In genomic region chr13:23308639-23309307, GRCm38 (mm10) we compare ENCODE assay signal across 8 mouse cellular contexts.
DNase-seq lines count a peak whose midpoint lies in the region; ATAC-seq and TF ChIP-seq lines count a peak whose summit lies in the region.
"Not testable (repeated sequence)": the region's sequence is repeated elsewhere in the genome, so short reads cannot be mapped to it uniquely, and the experiment has no call there.

No protein-coding gene starts in this region.

- WGBS in embryonic facial prominence, embryonic 14.5 days, result 6% methylated on average over 18 of the region's 18 CpGs
- whole genome bisulfite sequencing in heart, embryonic 13.5 days, result 5% methylated on average over 18 of the region's 18 CpGs
- WGBS in intestine, embryonic 16.5 days, result 8% methylated on average over 18 of the region's 18 CpGs
- 7% methylated on average over 18 of the region's 18 CpGs for WGBS in limb, embryonic 14.5 days

- peak overlapping the region; percentile 42 for H3K4me3 ChIP-seq in embryonic facial prominence, embryonic 14.5 days (ENCODE audit: low read depth, low read length)
- H3K4me3 ChIP-seq in heart, embryonic 13.5 days, result peak overlapping the region; percentile 56
- H3K4me3 ChIP-seq in intestine, embryonic 16.5 days (ENCODE audit: low read length), result peak overlapping the region; percentile 48
- peak overlapping the region; percentile 36 for H3K4me3 ChIP-seq in limb, embryonic 14.5 days (replicated peaks; ENCODE audit: low read length)

- peak overlapping the region; percentile 64 for H3K4me2 ChIP-seq in embryonic facial prominence, embryonic 14.5 days (ENCODE audit: low read depth, low read length)
- peak overlapping the region; percentile 80 for H3K4me2 ChIP-seq in heart, embryonic 13.5 days
- H3K4me2 ChIP-seq in intestine, embryonic 16.5 days (ENCODE audit: low read depth, low read length), result peak overlapping the region; percentile 67
- peak overlapping the region; percentile 60 for H3K4me2 ChIP-seq in limb, embryonic 14.5 days (replicated peaks; ENCODE audit: low read depth, low read length, severe bottlenecking)

- ATAC-seq in embryonic facial prominence, embryonic 14.5 days (ENCODE audit: low read depth); heart, embryonic 13.5 days (ENCODE audit: extremely low read depth, insufficient number of reproducible peaks, low FRiP score, low TSS enrichment); limb, embryonic 14.5 days (ENCODE audit: low FRiP score, low read depth): not testable (repeated sequence)
- ATAC-seq in intestine, embryonic 16.5 days, result peak; percentile 77

- not testable (repeated sequence) for H3K9ac ChIP-seq in embryonic facial prominence, embryonic 14.5 days (ENCODE audit: low read depth, low read length); heart, embryonic 13.5 days; intestine, embryonic 16.5 days (ENCODE audit: low read depth, low read length); limb, embryonic 14.5 days (ENCODE audit: low read depth, low read length, severe bottlenecking)

- H3K4me1 ChIP-seq in embryonic facial prominence, embryonic 14.5 days (ENCODE audit: control insufficient read depth, insufficient read depth, low read length), result not testable (repeated sequence)
- H3K4me1 ChIP-seq in heart, embryonic 13.5 days, result peaks cover 33% of the 10 kb centered on the region
- H3K4me1 ChIP-seq in intestine, embryonic 16.5 days (ENCODE audit: control insufficient read depth, insufficient read depth, low read length), result peaks cover 11% of the 10 kb centered on the region; the same call in 1 of the 2 replicates
- peaks cover 12% of the 10 kb centered on the region; the same call in 1 of the 2 replicates for H3K4me1 ChIP-seq in limb, embryonic 14.5 days (ENCODE audit: control insufficient read depth, insufficient read depth, low read length)

- H3K36me3 ChIP-seq in embryonic facial prominence, embryonic 14.5 days (ENCODE audit: control insufficient read depth, insufficient read depth, low read length); heart, embryonic 13.5 days; intestine, embryonic 16.5 days (ENCODE audit: control insufficient read depth, insufficient read depth, low read length); limb, embryonic 14.5 days (ENCODE audit: control insufficient read depth, insufficient read depth, low read length): not testable (repeated sequence)

- DNase-seq in 3T3-L1 (ENCODE audit: low read depth, low spot score) (peak; percentile 47), R1 (ENCODE audit: low read depth, low spot score) (peak; percentile 75)
- DNase-seq in embryonic facial prominence, embryonic 14.5 days (ENCODE audit: low spot score), result peak; percentile 23
- not testable (repeated sequence) for DNase-seq in limb, embryonic 14.5 days (ENCODE audit: low spot score)
- peak; percentile 56 for DNase-seq in mesoderm, embryonic 11.5 days (ENCODE audit: low read depth, low spot score)
- peak; percentile 57 for DNase-seq in retina, embryonic 14.5 days (ENCODE audit: low spot score)

- not testable (repeated sequence) for H3K9me3 ChIP-seq in embryonic facial prominence, embryonic 14.5 days (ENCODE audit: control insufficient read depth, low read length); heart, embryonic 13.5 days; intestine, embryonic 16.5 days (ENCODE audit: control insufficient read depth, low read length); limb, embryonic 14.5 days (ENCODE audit: control insufficient read depth, low read length)

- H3K27me3 ChIP-seq in embryonic facial prominence, embryonic 14.5 days (replicated peaks; ENCODE audit: control insufficient read depth, insufficient read depth, low read length), result peaks cover 70% of the 10 kb centered on the region
- peaks cover 73% of the 10 kb centered on the region for H3K27me3 ChIP-seq in heart, embryonic 13.5 days (replicated peaks)
- peaks cover 22% of the 10 kb centered on the region for H3K27me3 ChIP-seq in intestine, embryonic 16.5 days (replicated peaks; ENCODE audit: control insufficient read depth, insufficient read depth, low read length)
- peaks cover 53% of the 10 kb centered on the region for H3K27me3 ChIP-seq in limb, embryonic 14.5 days (ENCODE audit: control insufficient read depth, insufficient read depth, low read length)

- TF ChIP-seq POLR2A in limb, embryonic 14.5 days (IDR thresholded peaks at IDR 0.05; ENCODE audit: borderline replicate concordance, extremely low read depth, insufficient read depth, insufficient read length), result not testable (repeated sequence)

- H3K27ac ChIP-seq in embryonic facial prominence, embryonic 14.5 days (replicated peaks; ENCODE audit: low read depth, low read length); heart, embryonic 13.5 days (replicated peaks); intestine, embryonic 16.5 days (ENCODE audit: low read length); limb, embryonic 14.5 days (replicated peaks; ENCODE audit: low read depth, low read length): not testable (repeated sequence)
